12 mouse cellular contexts compared by ENCODE assay signal in genomic region chr16:35140620-35140975, GRCm38 (mm10). TPM values are rescaled to one million over a fixed set of nuclear protein-coding genes. Genes with fewer than 3 reads are reported as not detected.
DNase-seq lines count a peak whose midpoint lies in the region; ATAC-seq and TF ChIP-seq lines count a peak whose summit lies in the region.
"Had no signal": no experiment of that assay in that cellular context is flagged by ENCODE, and none has a peak within 500 bp of the region (broad histone marks: within the 10 kb centered on the region; RNA-seq: fewer than 3 reads in every experiment).

No protein-coding gene starts in this region.

- TF ChIP-seq POLR2A in heart, adult 2 months (IDR thresholded peaks at IDR 0.05; ENCODE audit: insufficient read depth, low read depth, low read length) = no peak

- H3K27me3 ChIP-seq in heart, embryonic 16.5 days (ENCODE audit: control insufficient read depth, insufficient read depth, low read length) = no peaks in the 10 kb centered on the region
- no peaks in the 10 kb centered on the region for H3K27me3 ChIP-seq in heart, adult 2 months (ENCODE audit: control insufficient read depth, insufficient read depth, low read length)
- H3K27me3 ChIP-seq in embryonic facial prominence, embryonic 11.5 days (ENCODE audit: control insufficient read depth, insufficient read depth, low read length) = no peaks in the 10 kb centered on the region
- no peaks in the 10 kb centered on the region for H3K27me3 ChIP-seq in hindbrain, embryonic 10.5 days (ENCODE audit: insufficient read depth, poor library complexity, severe bottlenecking)
- H3K27me3 ChIP-seq in midbrain, embryonic 16.5 days (ENCODE audit: control insufficient read depth, insufficient read depth, low read depth, low read length) = no peaks in the 10 kb centered on the region

- H3K27ac ChIP-seq in heart, embryonic 16.5 days (ENCODE audit: low read length) = no peak overlapping the region
- H3K27ac ChIP-seq in heart, adult 2 months = no peak overlapping the region
- H3K27ac ChIP-seq in embryonic facial prominence, embryonic 11.5 days (replicated peaks; ENCODE audit: low read depth, low read length) = no peak overlapping the region
- H3K27ac ChIP-seq in hindbrain, embryonic 10.5 days = peak overlapping the region; percentile 65; the same call in 1 of the 2 replicates
- H3K27ac ChIP-seq in midbrain, embryonic 16.5 days (ENCODE audit: low read length) = no peak overlapping the region

- TF ChIP-seq CTCF in heart, adult 2 months (IDR thresholded peaks at IDR 0.05) = no peak

- peaks cover 3% of the 10 kb centered on the region; the same call in 1 of the 2 replicates for H3K9me3 ChIP-seq in heart, embryonic 16.5 days (replicated peaks; ENCODE audit: control insufficient read depth, low read length)
- no peaks in the 10 kb centered on the region for H3K9me3 ChIP-seq in embryonic facial prominence, embryonic 11.5 days (replicated peaks; ENCODE audit: control insufficient read depth, low read length)
- H3K9me3 ChIP-seq in hindbrain, embryonic 10.5 days = no peaks in the 10 kb centered on the region
- H3K9me3 ChIP-seq in midbrain, embryonic 16.5 days (replicated peaks; ENCODE audit: control insufficient read depth, low read length, poor library complexity, severe bottlenecking) = no peaks in the 10 kb centered on the region

- no peaks in the 10 kb centered on the region for H3K36me3 ChIP-seq in heart, embryonic 16.5 days (ENCODE audit: control insufficient read depth, insufficient read depth)
- H3K36me3 ChIP-seq in heart, adult 2 months (ENCODE audit: control insufficient read depth, insufficient read depth, low read length) = no peaks in the 10 kb centered on the region
- H3K36me3 ChIP-seq in embryonic facial prominence, embryonic 11.5 days (replicated peaks; ENCODE audit: control insufficient read depth, insufficient read depth, low read depth, low read length) = no peaks in the 10 kb centered on the region
- H3K36me3 ChIP-seq in hindbrain, embryonic 10.5 days = no peaks in the 10 kb centered on the region
- no peaks in the 10 kb centered on the region for H3K36me3 ChIP-seq in midbrain, embryonic 16.5 days (ENCODE audit: control insufficient read depth, insufficient read depth, low read length)

- no peak overlapping the region for H3K4me3 ChIP-seq in heart, embryonic 16.5 days (ENCODE audit: low read length)
- H3K4me3 ChIP-seq in heart, adult 2 months = no peak overlapping the region
- H3K4me3 ChIP-seq in embryonic facial prominence, embryonic 11.5 days (ENCODE audit: low read depth, low read length) = no peak overlapping the region
- H3K4me3 ChIP-seq in hindbrain, embryonic 10.5 days = no peak overlapping the region
- no peak overlapping the region for H3K4me3 ChIP-seq in midbrain, embryonic 16.5 days (ENCODE audit: low read depth, low read length)

- intact Hi-C loops in heart, adult 2 months (cut with DNase I) = no loop called here

- H3K9ac ChIP-seq in heart, embryonic 16.5 days (ENCODE audit: low read length) = no peak overlapping the region
- H3K9ac ChIP-seq in heart, adult 2 months (ENCODE audit: low read depth, low read length) = no peak overlapping the region
- H3K9ac ChIP-seq in embryonic facial prominence, embryonic 11.5 days (replicated peaks; ENCODE audit: low read length) = no peak overlapping the region
- no peak overlapping the region for H3K9ac ChIP-seq in midbrain, embryonic 16.5 days (ENCODE audit: low read depth, low read length)

- no peaks in the 10 kb centered on the region for H3K79me2 ChIP-seq in heart, adult 2 months (replicated peaks; ENCODE audit: control insufficient read depth, insufficient read depth, low read length)

- peaks cover 10% of the 10 kb centered on the region for H3K4me1 ChIP-seq in heart, embryonic 16.5 days (ENCODE audit: control insufficient read depth, insufficient read depth, low read length)
- H3K4me1 ChIP-seq in heart, adult 2 months (ENCODE audit: control insufficient read depth, insufficient read depth, low read length) = no peaks in the 10 kb centered on the region
- H3K4me1 ChIP-seq in embryonic facial prominence, embryonic 11.5 days (ENCODE audit: control insufficient read depth, insufficient read depth, low read length) = peaks cover 3% of the 10 kb centered on the region
- H3K4me1 ChIP-seq in hindbrain, embryonic 10.5 days (replicated peaks) = peaks cover 21% of the 10 kb centered on the region
- peaks cover 13% of the 10 kb centered on the region for H3K4me1 ChIP-seq in midbrain, embryonic 16.5 days (ENCODE audit: control insufficient read depth, insufficient read depth, low read length)

- ATAC-seq in heart, embryonic 16.5 days (replicated peaks; ENCODE audit: extremely low read depth, insufficient read depth, low FRiP score) = no peak; the same call in 1 of the 2 replicates
- ATAC-seq in embryonic facial prominence, embryonic 11.5 days (replicated peaks; ENCODE audit: insufficient number of reproducible peaks, low FRiP score, low TSS enrichment, low read depth) = no peak
- ATAC-seq in midbrain, embryonic 16.5 days = peak; percentile 70
- ATAC-seq: CD4-positive, CD25-positive, alpha-beta regulatory T cell, adult 4 months had no signal

- 44% methylated on average over 9 of the region's 9 CpGs for WGBS in heart, embryonic 16.5 days
- 56% methylated on average over 9 of the region's 9 CpGs for WGBS in heart, adult 2 months
- WGBS in embryonic facial prominence, embryonic 11.5 days = 48% methylated on average over 9 of the region's 9 CpGs
- 29% methylated on average over 9 of the region's 9 CpGs for WGBS in hindbrain, embryonic 10.5 days
- WGBS in midbrain, embryonic 16.5 days = 24% methylated on average over 9 of the region's 9 CpGs

- no peak for DNase-seq in heart, adult 2 months
- peak; percentile 39 for DNase-seq in embryonic facial prominence, embryonic 11.5 days (ENCODE audit: low spot score)
- DNase-seq in hindbrain, embryonic 10.5 days (ENCODE audit: low spot score) = no peak
- no peak for DNase-seq in testis, postnatal 14 days (ENCODE audit: low spot score)
- DNase-seq in thymus, postnatal 36 days = no peak
- no peak for DNase-seq in Muller cell, postnatal 12 days (ENCODE audit: inconsistent ontology term)
- DNase-seq: kidney, adult 11 months; layer of hippocampus, adult 9-11 months had no signal

- TF ChIP-seq EP300 in heart, adult 2 months (IDR thresholded peaks at IDR 0.05; ENCODE audit: insufficient read depth, low read depth, low read length) = no peak

- peak overlapping the region; percentile 34; the same call in 1 of the 2 replicates for H3K4me2 ChIP-seq in heart, embryonic 16.5 days (ENCODE audit: low read depth, low read length)
- no peak overlapping the region for H3K4me2 ChIP-seq in embryonic facial prominence, embryonic 11.5 days (ENCODE audit: low read depth, low read length)
- H3K4me2 ChIP-seq in midbrain, embryonic 16.5 days (ENCODE audit: low read length) = peak overlapping the region; percentile 24
- H3K4me2 ChIP-seq: liver, embryonic 11.5 days had no signal

RNA-seq across cellular contexts. Expression of gene Adcy5, which starts 14.1 kb away (rescaled TPM):
- 9.2 and 10.3 TPM in 2 replicates for polyA plus RNA-seq in heart, embryonic 16.5 days (2015; fragmentation: Nextera tagmentation; extraction: Ambion mirVana)
- 10 to 100 TPM; 52.9 to 56.2 TPM for total RNA-seq in heart, adult 2 months (2021)
- polyA plus RNA-seq in heart, adult 2 months (2012; rRNA removed) = 47.1 and 67.3 TPM in 2 replicates
- polyA plus RNA-seq in embryonic facial prominence, embryonic 11.5 days (2014; fragmentation: Nextera tagmentation; extraction: Ambion mirVana) = 1.4 and 1.6 TPM in 2 replicates
- polyA plus RNA-seq in hindbrain, embryonic 10.5 days (2016; fragmentation: Nextera tagmentation; extraction: Ambion mirVana) = 0.80 and 1.9 TPM in 2 replicates
- 7.0 and 7.1 TPM in 2 replicates for polyA plus RNA-seq in midbrain, embryonic 16.5 days (2015; fragmentation: Nextera tagmentation; extraction: Ambion mirVana)
